Mouse (Mus musculus): Measurements from ENCODE around the gene Tex48.

Tex48 gene

GRCm38 (mm10) chr4:63594459-63595110 is 27.6 kb downstream of the Tex48 start:
- no peak for DNase-seq (ENCODE audit: low spot score)

GRCm38 (mm10) chr4:63590538-63590937 is 31.7 kb downstream of the Tex48 start:
- no peak for DNase-seq (ENCODE audit: low spot score)

- DNase-seq (ENCODE audit: low spot score) = no peak
These were observed 32.2 kb downstream of the Tex48 start for GRCm38 (mm10) chr4:63589987-63590386.

- DNase-seq (ENCODE audit: low spot score) = no peak
These were observed 36.0 kb downstream of the Tex48 start for GRCm38 (mm10) chr4:63586240-63586639.

- no peak for DNase-seq (ENCODE audit: low spot score)
These were observed 37.0 kb downstream of the Tex48 start for GRCm38 (mm10) chr4:63585216-63585615.

- no peak for DNase-seq (ENCODE audit: low spot score)
These were observed 39.6 kb downstream of the Tex48 start for GRCm38 (mm10) chr4:63582580-63582979.

GRCm38 (mm10) chr4:63580078-63580477 is 42.1 kb downstream of the Tex48 start:
- DNase-seq (ENCODE audit: low spot score) = no peak

GRCm38 (mm10) chr4:63579649-63580048 is 42.6 kb downstream of the Tex48 start:
- DNase-seq (ENCODE audit: low spot score) = no peak

- no peak for DNase-seq (ENCODE audit: low spot score)
These were observed 49.6 kb downstream of the Tex48 start for GRCm38 (mm10) chr4:63572621-63573020.

GRCm38 (mm10) chr4:63570208-63570781 is 51.9 kb downstream of the Tex48 start:
- DNase-seq (ENCODE audit: low spot score) = no peak

- DNase-seq (ENCODE audit: low spot score) = no peak
These were observed 52.9 kb downstream of the Tex48 start for GRCm38 (mm10) chr4:63569322-63569721.

- no peak for DNase-seq (ENCODE audit: low spot score)
These were observed 54.4 kb downstream of the Tex48 start for GRCm38 (mm10) chr4:63567712-63568390.

GRCm38 (mm10) chr4:63562742-63563141 is 59.5 kb downstream of the Tex48 start:
- no peak for DNase-seq (ENCODE audit: low spot score)

GRCm38 (mm10) chr4:63561861-63562675 is 60.2 kb downstream of the Tex48 start:
- DNase-seq (ENCODE audit: low spot score) = no peak

- DNase-seq (ENCODE audit: low spot score) = no peak
These were observed 62.1 kb downstream of the Tex48 start for GRCm38 (mm10) chr4:63560079-63560478.

- no peak for DNase-seq (ENCODE audit: low spot score)
These were observed 63.0 kb downstream of the Tex48 start for GRCm38 (mm10) chr4:63559127-63559697.

GRCm38 (mm10) chr4:63558407-63559081 is 63.7 kb downstream of the Tex48 start, which contains the start of gene Tmem268:
Gene Tmem268 (plus strand): TSS chr4:63558781.
- DNase-seq (ENCODE audit: low spot score) = peak; percentile 84

GRCm38 (mm10) chr4:63557124-63558059 is 64.8 kb downstream of the Tex48 start:
- DNase-seq (ENCODE audit: low spot score) = no peak

Data from ovary, postnatal 36 days (tissue).